Mouse (Mus musculus): Measurements from ENCODE around the gene Tmed2. TPM values are rescaled to one million over a fixed set of nuclear protein-coding genes. Genes with fewer than 3 reads are reported as not detected.
A peak's percentile ranks its signal among the peaks of the same experiment; 100 is the strongest.
"Not testable (repeated sequence)": the region's sequence is repeated elsewhere in the genome, so short reads cannot be mapped to it uniquely, and the experiment has no call there.

The Tmed2 gene
- polyA plus RNA-seq, 1 experiment from 2014 or later = 396 TPM

DNA sequence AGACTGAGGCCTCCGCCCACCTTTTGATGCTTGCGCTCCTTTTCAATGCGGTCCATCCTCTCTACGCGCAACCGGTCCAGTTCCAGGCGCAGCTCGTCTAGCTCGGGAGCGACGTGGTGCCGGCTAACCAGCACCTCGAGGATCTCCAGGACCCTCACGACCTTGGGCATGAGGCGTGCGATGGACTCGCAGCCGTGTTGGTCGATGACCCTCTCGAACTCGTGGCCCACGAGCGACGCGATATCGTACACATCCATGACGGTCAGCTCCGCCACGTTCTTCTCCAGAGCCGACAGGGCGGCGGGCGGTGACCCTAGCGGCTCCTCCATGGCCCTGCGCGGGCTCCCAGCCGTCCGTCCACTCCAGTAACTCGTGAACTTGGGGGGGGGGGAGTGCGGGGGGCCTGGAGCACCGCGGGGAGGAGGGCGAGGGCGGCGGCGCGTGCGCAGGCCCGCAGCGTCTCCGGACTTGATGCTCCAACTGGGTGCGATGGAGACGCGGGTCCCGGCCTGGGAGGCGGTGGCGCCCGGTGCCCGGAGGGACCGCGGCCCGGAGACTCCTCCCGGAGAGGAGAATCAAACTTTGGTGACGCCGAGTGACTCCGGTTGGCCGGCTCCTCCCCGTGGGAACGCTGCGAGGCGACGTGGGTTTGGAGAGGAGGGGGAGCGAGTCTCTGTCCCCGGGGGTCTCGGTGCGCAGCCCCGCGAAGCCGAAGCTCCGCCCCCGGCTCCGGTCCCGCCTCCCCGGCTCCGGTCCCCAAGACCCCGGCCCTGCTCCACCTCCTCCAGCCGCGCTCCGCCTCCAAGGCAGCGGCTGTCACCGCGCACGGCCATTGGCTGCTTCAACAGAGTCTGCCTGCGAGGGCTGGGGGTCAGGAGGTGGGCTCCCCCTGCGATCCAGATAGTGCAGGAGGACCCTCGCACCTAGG is 9.6 kb upstream of the Tmed2 start, which contains the start of gene Rilpl1:
Gene Rilpl1, minus strand, starts transcription at position 737 of the 928 bp plus-strand sequence.
- under 1% methylated on average over 95 of the region's 96 CpGs for WGBS
- Histone ChIP-seq H3K4me1 (replicated peaks) (peaks cover 49% of the 10 kb centered on the region), H3K27ac (peak within 1 kb of the TSS; percentile 96), H3K27me3 (ENCODE audit: insufficient read depth, poor library complexity, severe bottlenecking) (no peaks in the 10 kb centered on the region), H3K36me3 (peaks cover 14% of the 10 kb centered on the region), H3K4me3 (peak within 1 kb of the TSS; percentile 87), H3K9me3 (no peaks in the 10 kb centered on the region)
- peak; percentile 91 for DNase-seq (ENCODE audit: low spot score)

DNA sequence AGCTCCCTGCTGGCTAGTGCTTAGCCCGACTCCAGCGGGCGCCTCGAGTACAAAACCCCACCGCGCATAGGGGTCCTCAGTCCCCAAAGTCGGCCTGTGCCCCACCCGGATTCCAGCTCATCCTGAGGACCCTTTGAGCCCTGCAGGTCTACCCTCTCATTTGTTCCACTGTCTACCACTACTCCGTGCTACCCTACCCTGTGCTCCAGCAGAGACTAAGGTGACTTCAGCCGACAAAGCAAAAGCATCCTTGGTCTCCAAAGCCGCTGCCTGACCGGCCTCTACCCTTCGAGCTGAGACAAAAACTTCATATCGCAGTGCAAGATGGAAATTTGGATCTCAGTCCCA is 8.9 kb upstream of the Tmed2 start:
- Histone ChIP-seq H3K27me3 (ENCODE audit: insufficient read depth, poor library complexity, severe bottlenecking) (no peaks in the 10 kb centered on the region), H3K36me3 (peaks cover 8% of the 10 kb centered on the region; the same call in 1 of the 2 replicates), H3K4me1 (replicated peaks) (peaks cover 51% of the 10 kb centered on the region), H3K4me3 (peak overlapping the region; percentile 87), H3K9me3 (no peaks in the 10 kb centered on the region), H3K27ac (peak overlapping the region; percentile 96)
- WGBS = 12% methylated on average over 14 of the region's 14 CpGs
- no peak for DNase-seq (ENCODE audit: low spot score)

DNA sequence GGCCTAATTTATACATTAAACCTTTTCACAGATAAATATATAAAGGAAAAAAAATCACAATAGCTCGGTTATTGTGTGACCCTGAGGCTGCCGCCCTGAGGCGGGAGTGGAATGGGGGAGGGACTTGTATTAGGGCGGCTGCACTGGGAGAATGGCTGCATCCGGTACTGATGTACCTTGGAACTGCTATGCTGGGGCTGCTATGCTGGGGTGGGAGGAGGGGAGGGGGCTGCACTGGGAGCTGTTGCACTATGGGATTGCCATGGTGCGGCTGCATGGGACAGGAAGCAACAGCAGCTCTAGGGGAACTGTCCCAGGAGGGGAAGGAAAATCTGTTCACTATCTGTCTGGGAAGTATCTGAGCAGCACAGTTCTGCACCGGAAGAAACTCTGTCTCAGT is 8.0 kb upstream of the Tmed2 start:
- H3K9me3 ChIP-seq = no peaks in the 10 kb centered on the region
- peak overlapping the region; percentile 70 for H3K27ac ChIP-seq
- DNase-seq (ENCODE audit: low spot score) = peak; percentile 31
- 32% methylated on average over 7 of the region's 7 CpGs for WGBS
- peaks cover 57% of the 10 kb centered on the region for H3K4me1 ChIP-seq (replicated peaks)
- H3K36me3 ChIP-seq = 0 out of 2 replicates have a peak, but pooled peaks cover 4% of the 10 kb centered on the region
- H3K27me3 ChIP-seq (ENCODE audit: insufficient read depth, poor library complexity, severe bottlenecking) = no peaks in the 10 kb centered on the region
- H3K4me3 ChIP-seq = peak overlapping the region; percentile 18; the same call in 1 of the 2 replicates

DNA sequence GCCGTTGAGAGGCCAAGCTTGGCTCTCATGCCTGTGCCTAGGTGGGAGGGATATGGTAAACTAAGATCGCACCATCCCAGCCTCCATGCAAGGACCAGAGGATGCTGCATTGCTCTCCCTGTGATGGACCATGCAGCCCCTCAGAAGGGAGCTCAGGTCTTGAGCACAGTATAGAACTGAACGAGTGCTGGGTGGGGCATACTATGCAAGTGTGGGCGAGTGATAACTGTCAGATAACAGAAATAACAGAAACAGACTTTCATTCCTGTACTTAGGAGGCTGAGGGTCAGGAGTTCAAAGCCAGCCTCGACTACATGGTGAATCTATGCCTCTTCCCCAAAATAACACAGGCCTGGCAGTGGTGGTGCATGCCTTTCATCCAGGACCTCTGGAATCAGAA is 5.5 kb upstream of the Tmed2 start:
- Histone ChIP-seq H3K27me3 (ENCODE audit: insufficient read depth, poor library complexity, severe bottlenecking) (no peaks in the 10 kb centered on the region), H3K27ac (no peak overlapping the region), H3K36me3 (0 out of 2 replicates have a peak, but pooled peaks cover 4% of the 10 kb centered on the region), H3K9me3 (no peaks in the 10 kb centered on the region), H3K4me1 (replicated peaks) (peaks cover 35% of the 10 kb centered on the region), H3K4me3 (no peak overlapping the region)
- DNase-seq (ENCODE audit: low spot score) = no peak
- WGBS = 77% methylated on average over 5 of the region's 5 CpGs

DNA sequence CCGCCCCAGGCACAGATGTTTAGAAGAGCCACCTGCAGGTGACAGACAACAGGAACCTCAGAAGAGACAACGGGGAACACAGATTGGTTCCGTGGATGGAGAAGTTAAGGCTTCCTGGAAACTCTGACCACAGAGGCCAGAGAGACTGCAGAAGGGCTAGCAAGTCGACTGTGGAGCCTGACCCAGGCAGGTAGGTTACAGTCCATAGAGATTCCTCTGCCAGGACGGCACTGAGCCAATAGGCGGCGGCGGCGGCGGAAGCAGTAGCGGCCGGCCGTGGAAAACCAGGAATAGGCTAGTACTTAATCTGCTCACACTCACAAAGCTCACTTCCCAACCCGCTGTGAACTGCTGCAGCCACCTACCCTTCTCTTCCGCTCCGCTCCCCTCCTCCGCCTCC is 3.7 kb upstream of the Tmed2 start:
- no peaks in the 10 kb centered on the region for H3K27me3 ChIP-seq (ENCODE audit: insufficient read depth, poor library complexity, severe bottlenecking)
- peaks cover 23% of the 10 kb centered on the region for H3K4me1 ChIP-seq (replicated peaks)
- 8% methylated on average over 17 of the region's 17 CpGs for WGBS
- H3K36me3 ChIP-seq = no peaks in the 10 kb centered on the region
- DNase-seq (ENCODE audit: low spot score) = peak; percentile 28
- H3K27ac ChIP-seq = peak overlapping the region; percentile 67; the same call in 1 of the 2 replicates
- peak overlapping the region; percentile 26 for H3K4me3 ChIP-seq
- H3K9me3 ChIP-seq = no peaks in the 10 kb centered on the region

DNA sequence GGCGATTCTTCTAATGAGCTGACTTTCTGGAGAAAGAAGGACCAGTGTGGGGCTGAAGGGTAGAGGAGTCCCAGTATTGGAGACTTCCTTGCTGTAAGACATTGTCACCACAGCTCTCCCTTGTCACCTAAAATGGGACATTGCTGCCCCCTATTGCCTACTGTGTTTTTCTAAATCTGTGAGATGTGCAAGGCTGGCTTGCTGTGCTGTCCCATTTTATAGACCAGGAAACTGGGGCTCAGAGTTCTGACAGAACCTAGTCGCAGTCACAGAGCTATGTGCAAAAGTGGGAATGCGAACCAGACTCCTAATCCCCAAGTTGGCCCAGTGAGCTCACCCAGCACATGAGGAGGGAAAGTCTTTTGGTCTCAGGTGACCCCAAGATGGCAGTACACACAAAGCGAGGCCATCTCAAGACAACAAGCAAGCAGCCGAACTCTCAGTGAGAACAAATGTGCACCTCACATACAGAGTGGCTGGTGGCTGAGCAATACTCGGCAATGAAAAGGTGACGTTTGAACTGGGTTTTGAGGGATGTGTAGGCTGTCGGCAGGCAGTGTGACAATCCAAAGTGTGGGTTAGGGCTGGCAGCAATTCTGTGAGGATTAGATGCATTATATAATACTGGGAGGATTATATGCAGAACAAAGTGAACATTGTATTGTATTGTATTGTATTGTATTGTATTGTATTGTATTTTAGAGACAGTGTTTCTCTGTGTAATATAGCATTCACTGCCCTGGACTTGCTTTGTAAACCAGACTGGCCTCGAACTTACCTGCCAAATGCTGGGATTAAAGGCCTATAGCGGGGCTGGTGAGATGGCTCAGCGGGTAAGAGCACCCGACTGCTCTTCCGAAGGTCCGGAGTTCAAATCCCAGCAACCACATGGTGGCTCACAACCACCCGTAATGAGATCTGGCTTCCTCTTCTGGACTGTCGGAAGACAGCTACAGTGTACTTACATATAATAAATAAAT is 1.4 kb upstream of the Tmed2 start:
- Histone ChIP-seq H3K4me1 (replicated peaks) (peaks cover 22% of the 10 kb centered on the region), H3K27ac (no peak overlapping the region), H3K4me3 (no peak overlapping the region), H3K36me3 (peaks cover 20% of the 10 kb centered on the region), H3K27me3 (ENCODE audit: insufficient read depth, poor library complexity, severe bottlenecking) (no peaks in the 10 kb centered on the region), H3K9me3 (no peaks in the 10 kb centered on the region)
- 77% methylated on average over 16 of the region's 16 CpGs for WGBS
- no peak for DNase-seq (ENCODE audit: low spot score)

DNA sequence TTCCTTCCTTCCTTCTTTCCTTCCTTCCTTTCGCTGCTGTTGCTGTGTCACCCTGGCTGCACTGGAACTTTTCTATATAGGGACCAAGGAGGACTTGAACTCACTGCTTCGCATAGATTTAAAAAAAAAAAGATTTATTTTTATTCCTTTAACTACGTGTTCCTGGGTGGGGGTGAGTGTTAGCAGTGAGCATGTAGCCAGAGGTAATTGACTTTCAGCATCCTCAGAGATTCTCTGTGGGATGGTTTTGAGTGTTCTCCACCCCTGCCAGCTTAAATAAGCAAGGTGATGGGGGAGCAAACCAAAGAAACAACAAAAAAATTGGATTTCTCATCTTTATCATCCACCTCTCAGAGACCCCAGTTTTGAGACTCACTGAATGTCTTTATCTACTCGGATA is 590 bp upstream of the Tmed2 start:
- DNase-seq (ENCODE audit: low spot score) = no peak
- peaks cover 22% of the 10 kb centered on the region for H3K4me1 ChIP-seq (replicated peaks)
- WGBS = 72% methylated on average over 4 of the region's 4 CpGs
- H3K9me3 ChIP-seq = no peaks in the 10 kb centered on the region
- peaks cover 28% of the 10 kb centered on the region for H3K36me3 ChIP-seq
- no peaks in the 10 kb centered on the region for H3K27me3 ChIP-seq (ENCODE audit: insufficient read depth, poor library complexity, severe bottlenecking)
- peak overlapping the region; percentile 95 for H3K4me3 ChIP-seq
- peak overlapping the region; percentile 91 for H3K27ac ChIP-seq

DNA sequence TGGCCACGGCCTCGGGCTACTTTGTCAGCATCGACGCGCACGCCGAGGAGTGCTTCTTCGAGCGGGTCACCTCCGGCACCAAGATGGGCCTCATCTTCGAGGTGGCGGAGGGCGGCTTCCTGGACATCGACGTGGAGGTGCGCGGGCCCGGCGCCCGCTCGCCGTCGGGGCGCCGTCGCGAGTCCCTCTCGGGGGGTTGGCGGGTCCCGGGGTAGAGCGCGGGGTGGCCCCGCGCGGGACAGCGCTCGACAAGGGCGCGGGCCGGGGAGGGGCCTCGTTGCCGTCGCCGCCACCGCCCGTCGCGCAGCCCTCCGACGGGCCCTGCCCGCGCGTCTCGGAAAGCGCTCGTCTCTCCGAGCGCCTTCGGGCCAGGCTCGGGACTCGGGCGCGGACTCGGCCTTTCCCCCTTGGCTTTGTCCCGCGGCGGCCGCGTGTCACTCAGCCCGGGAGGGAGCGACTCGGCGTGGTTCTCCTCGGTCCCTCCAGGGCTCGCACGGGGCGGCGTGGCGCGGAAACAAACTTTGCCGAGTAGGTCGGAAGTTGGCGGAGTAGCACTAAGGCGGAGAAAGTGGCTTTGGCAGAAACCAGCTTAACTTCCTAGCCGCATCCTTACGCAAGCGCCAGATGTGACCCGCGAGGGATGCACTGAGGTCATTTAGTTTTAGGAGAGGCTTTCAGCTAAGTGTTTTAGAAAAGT is 558 bp downstream of the Tmed2 start:
- WGBS = under 1% methylated on average over 83 of the region's 89 CpGs
- no peaks in the 10 kb centered on the region for H3K9me3 ChIP-seq
- peak overlapping the region; percentile 95 for H3K4me3 ChIP-seq
- DNase-seq (ENCODE audit: low spot score) = peak; percentile 57
- peaks cover 39% of the 10 kb centered on the region for H3K36me3 ChIP-seq
- peak overlapping the region; percentile 91 for H3K27ac ChIP-seq
- no peaks in the 10 kb centered on the region for H3K27me3 ChIP-seq (ENCODE audit: insufficient read depth, poor library complexity, severe bottlenecking)
- H3K4me1 ChIP-seq (replicated peaks) = peaks cover 22% of the 10 kb centered on the region

DNA sequence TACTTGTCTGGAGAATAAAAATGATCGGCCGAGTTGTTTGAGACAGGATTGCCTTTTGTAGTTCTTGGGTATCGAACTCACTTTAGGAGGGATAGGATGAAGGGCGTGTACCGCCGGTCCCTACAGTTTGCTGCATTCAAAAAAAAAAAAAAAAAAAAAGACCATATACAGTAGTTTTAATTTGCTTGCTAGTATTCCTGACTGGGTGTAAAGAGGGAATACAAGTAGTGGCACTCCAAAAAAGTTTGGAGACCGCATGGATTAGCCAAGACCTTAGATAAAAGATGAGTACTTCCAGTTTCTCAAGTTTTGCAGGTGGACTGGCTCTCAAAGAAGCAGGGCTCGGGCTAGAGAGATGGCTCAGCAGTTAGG is 1.1 kb downstream of the Tmed2 start:
- Histone ChIP-seq H3K36me3 (peaks cover 44% of the 10 kb centered on the region), H3K27ac (peak overlapping the region; percentile 91), H3K4me3 (peak overlapping the region; percentile 95), H3K4me1 (replicated peaks) (peaks cover 20% of the 10 kb centered on the region), H3K9me3 (no peaks in the 10 kb centered on the region), H3K27me3 (ENCODE audit: insufficient read depth, poor library complexity, severe bottlenecking) (no peaks in the 10 kb centered on the region)
- DNase-seq (ENCODE audit: low spot score) = no peak
- 16% methylated on average over 8 of the region's 8 CpGs for WGBS

DNA sequence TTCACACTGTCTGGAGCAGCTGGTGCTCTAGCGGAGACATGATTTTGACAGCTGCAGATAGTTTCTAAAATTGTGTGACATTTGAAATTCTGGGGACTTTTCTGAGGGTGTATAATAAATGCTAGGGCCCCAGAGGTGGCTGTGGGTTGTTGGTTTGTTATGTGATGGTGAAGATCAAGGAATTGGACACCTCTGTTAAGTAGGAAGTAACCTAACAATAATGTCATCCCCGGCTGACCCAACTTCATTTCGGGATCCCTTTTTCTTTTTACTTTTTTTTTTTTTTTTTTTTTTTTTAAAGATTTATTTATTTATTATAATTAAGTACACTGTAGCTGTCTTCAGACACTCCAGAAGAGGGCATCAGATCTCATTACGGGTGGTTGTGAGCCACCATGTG is 10.2 kb downstream of the Tmed2 start:
- WGBS = 88% methylated on average over 4 of the region's 4 CpGs
- H3K9me3 ChIP-seq; DNase-seq (ENCODE audit: low spot score); H3K27ac ChIP-seq; H3K4me3 ChIP-seq; H3K27me3 ChIP-seq (ENCODE audit: insufficient read depth, poor library complexity, severe bottlenecking): not testable (repeated sequence)
- Histone ChIP-seq H3K36me3 (peaks cover 52% of the 10 kb centered on the region), H3K4me1 (replicated peaks) (peaks cover 17% of the 10 kb centered on the region)

DNA sequence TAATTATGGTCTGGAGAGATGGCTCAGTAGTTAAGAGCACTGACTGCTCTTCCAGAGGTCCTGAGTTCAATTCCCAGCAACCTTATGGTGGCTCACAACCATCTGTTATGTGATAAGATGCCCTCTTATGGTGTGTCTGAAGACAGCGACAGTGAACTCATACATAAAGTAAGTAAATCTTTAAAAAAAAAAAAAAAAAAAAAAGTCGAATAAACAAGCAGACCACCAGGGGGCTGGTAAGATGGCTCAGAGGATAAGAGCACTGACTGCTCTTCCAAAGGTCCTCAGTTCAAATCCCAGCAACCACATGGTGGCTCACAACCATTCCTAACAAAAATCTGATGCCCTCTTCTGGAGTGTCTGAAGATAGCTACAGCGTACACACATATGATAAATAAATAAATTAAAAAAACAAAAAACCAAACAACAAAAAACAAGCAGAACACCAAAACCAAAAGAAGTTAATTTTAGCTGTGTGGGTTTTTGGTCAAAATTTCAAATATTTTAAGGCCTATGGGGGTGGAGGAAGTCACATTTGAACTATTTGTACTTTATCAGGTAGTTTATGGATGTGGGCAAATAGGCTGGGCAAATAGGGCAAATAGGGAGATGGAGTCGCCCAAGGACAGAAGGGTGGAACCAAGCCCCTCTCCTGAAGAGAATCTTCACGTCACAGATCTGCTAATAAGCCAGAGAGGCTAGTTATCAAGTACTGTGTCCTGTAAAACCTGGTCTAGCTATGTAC is 11.0 kb downstream of the Tmed2 start:
- not testable (repeated sequence) for DNase-seq (ENCODE audit: low spot score); H3K9me3 ChIP-seq; H3K27me3 ChIP-seq (ENCODE audit: insufficient read depth, poor library complexity, severe bottlenecking)
- H3K4me1 ChIP-seq (replicated peaks) = peaks cover 17% of the 10 kb centered on the region
- H3K4me3 ChIP-seq = peak overlapping the region; percentile 98
- peak overlapping the region; percentile 89 for H3K27ac ChIP-seq
- peaks cover 52% of the 10 kb centered on the region for H3K36me3 ChIP-seq
- 43% methylated on average over 5 of the region's 5 CpGs for WGBS

DNA sequence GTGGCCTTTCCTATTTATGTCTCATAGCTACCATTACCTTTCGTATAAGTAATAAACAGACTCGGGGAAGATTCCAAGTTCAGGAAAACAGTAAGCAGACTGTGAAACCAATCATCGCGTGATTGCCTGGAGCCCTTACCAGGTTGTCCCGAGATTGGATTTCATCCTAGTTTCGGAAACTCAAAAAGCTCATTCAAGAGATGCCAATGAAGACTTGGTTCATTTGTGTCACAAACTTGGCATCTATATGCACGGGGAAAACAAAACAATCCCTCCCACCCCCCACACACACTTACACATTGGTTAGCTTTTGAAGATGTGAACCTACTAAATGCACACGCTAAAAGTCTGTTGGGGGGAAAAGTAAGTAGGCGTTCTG is 11.6 kb downstream of the Tmed2 start:
- WGBS = 16% methylated on average over 9 of the region's 9 CpGs
- Histone ChIP-seq H3K4me3 (peak overlapping the region; percentile 98), H3K27ac (peak overlapping the region; percentile 89), H3K9me3 (no peaks in the 10 kb centered on the region), H3K36me3 (peaks cover 52% of the 10 kb centered on the region), H3K27me3 (ENCODE audit: insufficient read depth, poor library complexity, severe bottlenecking) (no peaks in the 10 kb centered on the region), H3K4me1 (replicated peaks) (peaks cover 17% of the 10 kb centered on the region)
- DNase-seq (ENCODE audit: low spot score) = no peak

Data from hindbrain, embryonic 10.5 days (tissue).